Mouse (Mus musculus) layer of hippocampus, adult 11-12 months (tissue): ENCODE results near the gene Clec16a.

ENCODE experiments used
- DNase-seq: peaks from one replicate; pipeline ENCODE4 v3.0.0; 2022; ENCODE audit warnings: low spot score

The Clec16a gene

GRCm38 (mm10) chr16:10786288-10786687 lies 241.1 kb downstream of the Clec16a start:
- peak; percentile 88 for DNase-seq

GRCm38 (mm10) chr16:10786782-10787547 lies 241.8 kb downstream of the Clec16a start:
- DNase-seq: no peak

DNA sequence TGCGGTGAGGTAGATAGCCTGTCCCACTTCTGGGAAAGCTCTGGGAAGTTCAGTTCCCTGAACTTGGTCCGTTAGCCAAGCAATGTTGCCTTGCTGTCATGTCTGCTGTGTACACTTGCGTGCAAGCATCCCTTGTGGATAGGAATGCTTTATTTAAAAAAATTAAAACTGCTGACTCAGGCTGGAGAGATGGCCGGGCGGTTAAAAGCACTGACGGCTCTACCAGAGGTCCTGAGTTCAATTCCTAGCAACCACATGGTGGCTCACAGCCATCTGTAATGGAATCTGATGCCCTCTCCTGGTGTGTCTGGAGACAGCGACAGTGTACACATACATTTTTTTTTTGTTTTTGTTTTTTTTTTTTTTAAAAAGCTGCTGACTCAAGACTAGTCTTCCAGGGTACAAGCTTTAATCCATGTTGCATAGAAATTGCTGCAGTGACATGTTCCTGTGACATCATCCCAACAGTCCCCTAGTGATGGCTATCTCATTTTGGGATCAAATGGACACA lies 242.5 kb downstream of the Clec16a start:
- DNase-seq: no peak

DNA sequence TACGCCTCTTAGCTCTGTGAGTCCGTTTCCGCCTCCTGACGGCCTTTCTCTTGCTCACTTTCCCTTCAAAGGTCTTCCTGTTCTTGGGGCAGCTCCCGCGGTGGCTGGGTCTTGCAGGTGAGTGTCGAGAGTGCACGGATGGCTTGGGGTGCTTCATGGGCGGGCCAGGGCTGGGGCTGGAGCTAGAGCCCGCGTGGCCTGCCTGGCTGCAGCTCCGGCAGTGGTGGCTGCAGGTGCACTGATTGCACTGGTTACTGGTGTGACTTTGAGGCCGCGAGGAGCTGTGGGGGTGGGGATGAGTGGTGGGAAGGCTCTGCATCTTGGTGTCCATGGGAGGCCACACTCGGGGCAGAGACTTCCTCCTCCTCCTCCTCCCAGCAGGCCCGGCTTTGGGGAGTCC lies 243.1 kb downstream of the Clec16a start, which contains the start of gene Tnp2:
TSS of gene Tnp2 (minus strand) at position 390 of the 400 bp plus-strand sequence.
- no peak for DNase-seq

DNA sequence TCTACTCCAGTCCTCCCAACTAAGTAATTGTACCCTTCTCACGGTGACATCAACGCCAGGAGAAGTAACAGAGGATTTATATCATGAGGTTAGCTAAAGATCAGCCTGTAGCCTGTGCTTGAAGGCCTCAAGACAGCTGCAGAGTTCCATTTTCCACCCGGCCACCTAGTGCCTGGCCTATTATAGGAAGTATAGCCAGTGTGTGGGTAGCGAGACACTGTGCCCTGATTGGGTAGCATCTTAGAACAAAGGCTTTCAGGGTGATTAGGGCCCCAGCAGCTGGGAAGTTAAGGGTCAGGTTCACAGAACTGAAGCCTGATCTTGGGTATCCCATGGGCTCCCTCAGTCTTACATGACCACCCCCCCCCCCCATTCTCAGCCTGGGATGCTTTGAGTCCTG lies 243.7 kb downstream of the Clec16a start:
- DNase-seq: no peak

DNA sequence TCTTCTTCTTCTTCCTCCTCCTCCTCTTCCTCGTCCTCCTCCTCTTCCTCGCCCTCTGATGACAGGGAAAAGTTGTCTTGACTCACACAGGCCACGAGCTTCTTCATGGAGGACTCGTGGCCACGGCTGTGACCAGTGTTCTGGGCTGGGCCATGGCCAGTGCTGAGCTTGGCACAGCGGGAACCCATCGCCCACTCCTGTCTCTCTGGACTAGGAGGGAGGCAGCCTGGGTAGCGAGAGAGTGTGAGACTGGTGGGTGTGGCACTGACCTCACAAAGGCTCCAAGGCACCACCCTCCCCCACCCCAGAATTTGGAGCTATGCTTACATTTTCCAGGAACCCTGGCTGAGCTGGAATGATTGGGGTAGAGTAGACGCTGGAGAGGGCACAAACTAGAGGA lies 245.6 kb downstream of the Clec16a start, which contains the start of gene Prm3:
TSS of gene Prm3 (minus strand) at position 213 of the 400 bp plus-strand sequence.
- DNase-seq: no peak
